Mouse (Mus musculus): ENCODE data around the gene Spg21. TPM values are rescaled to one million over a fixed set of nuclear protein-coding genes. Genes with fewer than 3 reads are reported as not detected.

Gene Spg21
- total RNA-seq, 2 experiments from 2014 or later: 48.1 to 59.8 TPM

DNA sequence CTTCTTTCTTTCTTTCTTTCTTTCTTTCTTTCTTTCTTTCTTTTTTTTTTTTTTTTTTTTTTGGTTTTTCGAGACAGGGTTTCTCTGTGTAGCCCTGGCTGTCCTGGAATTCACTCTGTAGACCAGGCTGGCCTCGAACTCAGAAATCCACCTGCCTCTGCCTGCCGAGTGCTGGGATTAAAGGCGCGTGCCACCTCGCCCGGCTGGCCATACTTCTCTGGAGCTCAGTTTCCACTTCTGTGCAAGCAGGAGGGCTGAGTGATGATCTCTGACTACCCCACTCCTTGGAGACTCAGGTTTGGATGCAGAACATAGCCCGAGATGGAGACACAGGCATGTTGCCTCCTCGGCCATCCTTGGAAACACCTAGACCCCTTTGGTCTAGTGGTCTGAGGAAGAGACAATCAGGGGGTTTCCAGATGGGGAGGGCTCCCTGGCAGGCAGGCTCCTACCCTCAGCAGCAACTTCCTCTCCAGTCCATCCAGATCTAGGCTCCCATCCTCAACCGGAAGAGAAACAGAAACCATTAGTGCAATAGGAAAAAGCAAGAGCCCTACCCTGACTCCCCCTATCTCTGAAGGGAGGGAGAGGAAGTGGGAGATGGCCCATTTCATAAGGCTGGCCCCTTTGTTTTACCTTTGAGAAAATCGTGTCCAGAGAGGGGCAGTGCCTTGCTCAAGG is 75.2 kb downstream of the Spg21 start:
- DNase-seq: no peak

DNA sequence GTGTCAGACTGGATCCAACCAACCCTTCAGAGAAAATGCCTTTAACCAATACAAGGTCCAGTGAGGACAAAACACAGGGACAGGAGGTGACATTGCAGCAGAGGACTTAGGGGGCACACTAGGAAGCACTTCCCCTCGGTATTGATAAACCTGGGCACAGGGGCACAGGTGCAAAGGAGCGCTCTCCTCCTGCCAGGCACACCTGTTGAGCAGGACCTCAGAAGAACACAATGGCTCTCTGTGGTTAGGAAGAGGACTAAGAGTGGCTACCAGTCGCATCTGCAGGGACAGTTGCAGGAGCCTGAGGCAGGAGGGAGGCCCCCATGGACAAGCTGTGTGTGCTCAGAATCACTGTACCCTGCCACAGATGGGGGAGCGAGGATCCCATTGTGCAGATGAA is 75.7 kb downstream of the Spg21 start:
- no peak for DNase-seq

Other genes with a start within 250 kb of the Spg21 start
- 100 to 1,000 TPM; 101 to 103 TPM for gene Cilp, start 195.8 kb upstream of the Spg21 start, total RNA-seq (2021)
- 10 to 100 TPM; 61.8 to 64.5 TPM for gene Clpx, start 166.7 kb upstream of the Spg21 start, total RNA-seq (2021)
- gene Pdcd7, start 114.8 kb upstream of the Spg21 start, total RNA-seq (2021): 10 to 100 TPM; 11.2 to 13.9 TPM
- 1 to 10 TPM in 1 of 2 experiments, under 1 TPM in 1; 0.52 to 1.1 TPM for gene Ubap1l, start 99.9 kb upstream of the Spg21 start, total RNA-seq (2021)
- gene Kbtbd13, start 69.3 kb upstream of the Spg21 start, total RNA-seq (2021): 10 to 100 TPM in 1 of 2 experiments, 1 to 10 TPM in 1; 8.9 to 10.7 TPM
- 10 to 100 TPM in 1 of 2 experiments, 1 to 10 TPM in 1; 7.2 to 11.5 TPM for gene Rasl12, start 62.4 kb upstream of the Spg21 start, total RNA-seq (2021)
- gene Slc51b, start 38.0 kb upstream of the Spg21 start, total RNA-seq (2021): not detected
- 1 to 10 TPM; 6.6 to 7.1 TPM for gene Mtfmt, start 25.2 kb upstream of the Spg21 start, total RNA-seq (2021)
- gene Ankdd1a, start 59.2 kb downstream of the Spg21 start, total RNA-seq (2021): not detected
- 10 to 100 TPM; 11.4 to 17.3 TPM for gene Plekho2, start 119.1 kb downstream of the Spg21 start, total RNA-seq (2021)
- 1 to 10 TPM in 1 of 2 experiments, under 1 TPM in 1; 0.92 to 1.4 TPM for gene Pif1, start 126.2 kb downstream of the Spg21 start, total RNA-seq (2021)
- 1 to 10 TPM; 2.4 to 4.0 TPM for gene Rbpms2, start 168.7 kb downstream of the Spg21 start, total RNA-seq (2021)
- gene Oaz2, start 207.1 kb downstream of the Spg21 start, total RNA-seq (2021): 100 to 1,000 TPM; 248 to 260 TPM